Mouse (Mus musculus): Measurements from ENCODE around the gene Dcdc2b. TPM values are rescaled to one million over a fixed set of nuclear protein-coding genes. Genes with fewer than 3 reads are reported as not detected.

Gene Dcdc2b
- polyA plus RNA-seq, 1 experiment from 2014 or later = 20.1 TPM

DNA sequence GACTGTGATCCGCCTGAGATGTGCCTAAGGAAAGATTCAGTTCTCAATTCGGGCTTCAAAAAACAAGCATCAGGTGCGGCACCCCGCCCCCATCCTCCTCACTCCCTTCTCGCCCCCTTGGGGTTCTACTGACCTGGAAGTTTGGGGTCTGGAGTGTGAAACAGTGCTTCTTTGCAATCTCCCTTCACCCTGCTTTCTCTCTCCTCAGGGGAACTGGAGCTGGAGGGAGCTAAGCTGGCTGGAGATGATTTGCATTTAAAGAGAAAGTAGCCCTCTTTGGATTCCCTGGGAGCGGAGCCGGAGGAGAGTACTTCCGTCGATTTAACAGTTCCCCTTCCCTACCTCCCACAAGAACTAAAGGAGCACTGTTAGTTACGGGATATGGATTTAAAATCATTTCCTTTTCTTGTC is 9.6 kb upstream of the Dcdc2b start, which contains the start of gene Ccdc28b:
Ccdc28b (minus strand) TSS at position 267 of the 411 bp plus-strand sequence.
- H3K36me3 ChIP-seq (ENCODE audit: insufficient read depth, low read length) = peaks cover 8% of the 10 kb centered on the region
- TF ChIP-seq CTCF (IDR thresholded peaks at IDR 0.05) (no peak), EP300 (IDR thresholded peaks at IDR 0.05) (no peak)
- peak; percentile 82 for DNase-seq (ENCODE audit: low spot score)
- H3K9me3 ChIP-seq (ENCODE audit: low read length) = no peaks in the 10 kb centered on the region
- no peaks in the 10 kb centered on the region for H3K27me3 ChIP-seq (replicated peaks; ENCODE audit: insufficient read depth, low read length)
- peak within 1 kb of the TSS; percentile 92 for H3K27ac ChIP-seq (ENCODE audit: low read length)
- peak within 1 kb of the TSS; percentile 60 for H3K4me3 ChIP-seq (ENCODE audit: low read depth, low read length)
- peaks cover 24% of the 10 kb centered on the region for H3K4me1 ChIP-seq (ENCODE audit: insufficient read depth, low read depth, low read length)
- WGBS = under 1% methylated on average over 10 of the region's 10 CpGs
- peak within 1 kb of the TSS; percentile 71 for H3K9ac ChIP-seq (replicated peaks; ENCODE audit: low read depth)
- ATAC-seq = peak; percentile 36
- H3K4me2 ChIP-seq (replicated peaks; ENCODE audit: low read depth, low read length) = peak within 1 kb of the TSS; percentile 76

DNA sequence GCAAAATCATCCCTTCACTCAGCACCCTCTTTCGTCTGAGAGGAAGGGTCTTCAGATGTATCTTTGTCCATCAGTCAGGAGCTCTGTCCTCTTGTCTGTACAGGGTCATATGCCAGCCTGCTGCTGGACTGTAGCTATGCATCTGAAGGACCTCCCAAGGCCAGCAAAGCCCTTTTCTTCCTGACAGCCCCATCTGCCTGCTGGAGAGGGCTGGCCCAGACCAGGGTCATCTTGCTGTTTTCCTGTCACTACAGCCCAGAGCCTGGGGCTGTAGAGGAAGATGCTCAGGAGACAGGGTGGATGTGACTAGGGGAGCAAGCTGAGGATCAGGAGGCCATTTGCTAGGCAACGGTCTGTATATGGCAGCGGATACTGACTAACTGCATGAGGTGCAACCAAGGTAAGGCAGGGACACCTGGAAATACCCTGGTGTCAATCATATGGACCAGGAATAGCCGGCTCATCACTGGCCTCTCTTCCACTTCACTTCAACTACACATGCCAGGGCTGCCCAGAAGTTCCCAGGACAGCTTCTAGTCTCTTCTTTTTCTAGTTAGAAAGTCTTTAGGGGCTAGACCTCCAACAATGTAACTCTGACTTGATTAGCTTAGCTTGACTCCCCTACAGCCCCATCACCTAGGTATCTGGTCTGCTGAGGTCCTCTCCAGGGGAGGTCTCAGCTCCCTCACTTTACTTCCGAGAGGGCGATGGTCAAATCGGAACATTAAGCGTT is 8.9 kb upstream of the Dcdc2b start:
- no peak for DNase-seq (ENCODE audit: low spot score)

DNA sequence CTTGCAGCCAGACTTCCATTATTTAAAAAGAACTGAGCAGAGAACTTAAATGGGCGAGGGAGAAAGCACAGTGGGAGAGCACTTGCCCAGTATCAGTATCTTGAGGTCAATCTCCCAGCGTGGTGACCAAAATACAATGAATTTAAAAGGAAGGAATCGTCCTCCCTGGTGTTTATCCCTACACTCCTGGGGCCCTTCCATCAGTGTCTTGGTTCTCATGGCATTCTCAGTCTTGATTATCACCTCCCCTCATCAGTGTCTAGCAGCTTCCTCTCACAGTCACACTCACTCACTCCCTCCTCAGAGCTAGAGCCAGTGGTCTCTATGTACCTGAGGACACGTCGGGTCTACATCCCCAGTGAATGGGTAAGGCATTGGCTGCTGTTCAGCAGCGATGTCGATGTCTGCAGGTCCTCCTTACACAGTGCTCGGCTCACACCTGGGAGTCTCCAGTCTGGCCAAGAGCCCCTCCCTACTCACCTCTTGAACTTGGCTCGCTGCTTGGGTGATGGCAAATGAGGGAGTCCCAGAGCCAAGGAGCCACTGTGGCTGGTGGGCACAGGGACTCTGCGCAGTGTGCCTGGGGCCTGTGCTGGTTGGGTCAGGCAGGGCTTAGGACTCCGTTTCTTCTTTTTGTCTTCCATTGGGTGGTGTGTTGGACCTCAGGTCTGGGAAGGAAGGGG is 8.2 kb upstream of the Dcdc2b start:
- H3K4me3 ChIP-seq (ENCODE audit: low read depth, low read length) = 0 out of 2 replicates have a peak overlapping the region, but pooled peaks have one; percentile 60
- no peak overlapping the region for H3K27ac ChIP-seq (ENCODE audit: low read length)
- no peak for ATAC-seq

More for the DNA sequence above, 8.9 kb upstream of the Dcdc2b start:
- no peaks in the 10 kb centered on the region for H3K27me3 ChIP-seq (replicated peaks; ENCODE audit: insufficient read depth, low read length)
- ATAC-seq = no peak
- WGBS = 21% methylated on average over 8 of the region's 8 CpGs
- peaks cover 5% of the 10 kb centered on the region; the same call in 1 of the 2 replicates for H3K36me3 ChIP-seq (ENCODE audit: insufficient read depth, low read length)
- H3K9ac ChIP-seq (replicated peaks; ENCODE audit: low read depth) = peak overlapping the region; percentile 71
- H3K4me2 ChIP-seq (replicated peaks; ENCODE audit: low read depth, low read length) = peak overlapping the region; percentile 76
- no peaks in the 10 kb centered on the region for H3K9me3 ChIP-seq (ENCODE audit: low read length)
- peak overlapping the region; percentile 92 for H3K27ac ChIP-seq (ENCODE audit: low read length)
- peak overlapping the region; percentile 60 for H3K4me3 ChIP-seq (ENCODE audit: low read depth, low read length)
- H3K4me1 ChIP-seq (ENCODE audit: insufficient read depth, low read depth, low read length) = peaks cover 24% of the 10 kb centered on the region
- TF ChIP-seq EP300 (IDR thresholded peaks at IDR 0.05) (no peak), CTCF (IDR thresholded peaks at IDR 0.05) (no peak)

DNA sequence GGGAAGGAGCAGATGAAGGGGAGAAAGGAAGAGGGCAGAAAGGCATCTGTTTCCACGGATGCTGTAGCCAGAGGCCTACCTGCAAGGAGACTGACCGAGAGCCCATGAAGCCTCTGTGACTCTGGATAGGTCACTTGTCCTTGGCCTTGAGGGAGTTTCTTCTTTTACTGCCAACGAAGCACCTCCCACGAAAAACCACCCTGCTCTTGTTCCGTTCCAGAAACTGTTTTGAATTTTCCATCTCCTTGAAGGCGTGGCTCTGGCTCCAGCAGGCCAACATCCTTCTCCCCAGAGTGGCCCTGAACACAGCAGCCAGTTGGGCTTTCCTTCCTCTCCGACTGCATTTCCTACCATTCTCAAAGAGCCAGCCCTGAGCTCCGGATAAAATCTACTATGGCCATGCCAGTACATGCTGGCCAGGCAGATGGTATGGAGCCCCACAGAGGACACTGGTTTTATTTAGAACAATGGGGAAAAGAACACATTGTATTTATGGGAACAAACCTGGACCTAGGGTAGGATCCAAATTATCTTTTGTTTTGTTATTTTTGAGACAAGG is 7.3 kb upstream of the Dcdc2b start:
- Histone ChIP-seq H3K4me3 (ENCODE audit: low read depth, low read length) (no peak overlapping the region), H3K4me1 (ENCODE audit: insufficient read depth, low read depth, low read length) (peaks cover 21% of the 10 kb centered on the region), H3K27ac (ENCODE audit: low read length) (peak overlapping the region; percentile 52), H3K27me3 (replicated peaks; ENCODE audit: insufficient read depth, low read length) (no peaks in the 10 kb centered on the region), H3K4me2 (replicated peaks; ENCODE audit: low read depth, low read length) (peak overlapping the region; percentile 42), H3K9me3 (ENCODE audit: low read length) (no peaks in the 10 kb centered on the region), H3K36me3 (ENCODE audit: insufficient read depth, low read length) (no peaks in the 10 kb centered on the region), H3K9ac (replicated peaks; ENCODE audit: low read depth) (no peak overlapping the region)
- 63% methylated on average over 8 of the region's 8 CpGs for WGBS
- ATAC-seq (peak; percentile 5; the same call in 1 of the 2 replicates), DNase-seq (ENCODE audit: low spot score) (peak; percentile 72)
- TF ChIP-seq CTCF (IDR thresholded peaks at IDR 0.05) (no peak), EP300 (IDR thresholded peaks at IDR 0.05) (peak; percentile 79)

More for the DNA sequence above, 8.2 kb upstream of the Dcdc2b start:
- 0 out of 2 replicates have a peak, but pooled peaks cover under 1% of the 10 kb centered on the region for H3K36me3 ChIP-seq (ENCODE audit: insufficient read depth, low read length)
- no peak for TF ChIP-seq CTCF (IDR thresholded peaks at IDR 0.05)
- no peak for TF ChIP-seq EP300 (IDR thresholded peaks at IDR 0.05)
- no peaks in the 10 kb centered on the region for H3K9me3 ChIP-seq (ENCODE audit: low read length)
- no peak for DNase-seq (ENCODE audit: low spot score)
- H3K9ac ChIP-seq (replicated peaks; ENCODE audit: low read depth) = 0 out of 2 replicates have a peak overlapping the region, but pooled peaks have one; percentile 71
- 65% methylated on average over 11 of the region's 11 CpGs for WGBS
- no peaks in the 10 kb centered on the region for H3K27me3 ChIP-seq (replicated peaks; ENCODE audit: insufficient read depth, low read length)
- peak overlapping the region; percentile 76 for H3K4me2 ChIP-seq (replicated peaks; ENCODE audit: low read depth, low read length)
- H3K4me1 ChIP-seq (ENCODE audit: insufficient read depth, low read depth, low read length) = peaks cover 21% of the 10 kb centered on the region

DNA sequence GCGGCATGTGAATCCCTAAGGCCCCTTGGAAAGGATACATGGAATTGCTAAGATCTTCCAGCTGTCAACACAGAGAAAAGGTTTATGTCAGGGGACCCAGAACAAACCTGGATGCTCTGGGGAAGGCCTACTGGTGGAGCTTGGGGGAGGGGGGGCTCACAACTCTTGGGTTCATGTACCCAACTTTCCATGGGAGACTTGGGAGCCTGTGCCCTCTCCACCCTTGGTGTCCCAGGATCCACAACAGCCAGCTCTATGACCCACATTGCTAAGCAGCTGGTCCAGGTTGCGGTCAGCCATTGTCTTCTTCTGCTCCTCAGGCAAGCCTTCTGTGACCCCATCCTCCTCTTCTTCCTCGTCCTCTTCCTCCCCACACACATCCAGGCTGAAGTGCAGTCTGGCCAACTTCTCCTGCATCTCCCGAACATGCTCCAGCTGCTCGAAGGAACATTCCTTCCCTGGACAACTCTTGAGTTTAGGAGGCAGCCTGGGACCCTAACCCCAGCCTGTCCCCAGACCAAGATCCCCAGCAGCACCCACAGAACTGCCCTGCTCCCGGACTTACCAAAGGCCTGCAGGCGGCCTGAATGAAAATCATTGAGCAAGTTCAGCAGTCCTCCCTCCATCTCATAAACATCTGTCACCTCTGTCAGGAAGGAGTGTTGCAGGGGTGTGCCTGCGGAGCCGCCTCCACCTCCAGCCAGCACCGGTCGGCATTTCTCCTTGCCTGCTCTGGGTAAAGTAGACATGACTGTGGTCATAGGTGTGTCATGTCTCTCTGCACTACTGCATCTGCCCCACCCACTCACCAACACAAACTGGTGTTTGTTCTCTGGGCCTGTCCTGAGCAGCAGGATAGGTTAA is 6.6 kb upstream of the Dcdc2b start:
- 67% methylated on average over 11 of the region's 11 CpGs for WGBS
- Histone ChIP-seq H3K36me3 (ENCODE audit: insufficient read depth, low read length) (no peaks in the 10 kb centered on the region), H3K27me3 (replicated peaks; ENCODE audit: insufficient read depth, low read length) (no peaks in the 10 kb centered on the region), H3K27ac (ENCODE audit: low read length) (peak overlapping the region; percentile 52), H3K4me3 (ENCODE audit: low read depth, low read length) (peak overlapping the region; percentile 8; the same call in 1 of the 2 replicates), H3K9me3 (ENCODE audit: low read length) (no peaks in the 10 kb centered on the region), H3K4me2 (replicated peaks; ENCODE audit: low read depth, low read length) (peak overlapping the region; percentile 42), H3K9ac (replicated peaks; ENCODE audit: low read depth) (no peak overlapping the region), H3K4me1 (ENCODE audit: insufficient read depth, low read depth, low read length) (peaks cover 21% of the 10 kb centered on the region)
- TF ChIP-seq EP300 (IDR thresholded peaks at IDR 0.05) (no peak), CTCF (IDR thresholded peaks at IDR 0.05) (no peak)
- ATAC-seq = no peak
- no peak for DNase-seq (ENCODE audit: low spot score)

Data from lung, postnatal 0 days (tissue).